Mouse (Mus musculus): ENCODE results near the gene Dennd5b. TPM values are rescaled to one million over a fixed set of nuclear protein-coding genes. Genes with fewer than 3 reads are reported as not detected.
"Not testable (repeated sequence)": the region's sequence is repeated elsewhere in the genome, so short reads cannot be mapped to it uniquely, and the experiment has no call there.

The Dennd5b gene
- total and polyA plus RNA-seq, 3 experiments: 0.27 TPM; not detected in 2

DNA sequence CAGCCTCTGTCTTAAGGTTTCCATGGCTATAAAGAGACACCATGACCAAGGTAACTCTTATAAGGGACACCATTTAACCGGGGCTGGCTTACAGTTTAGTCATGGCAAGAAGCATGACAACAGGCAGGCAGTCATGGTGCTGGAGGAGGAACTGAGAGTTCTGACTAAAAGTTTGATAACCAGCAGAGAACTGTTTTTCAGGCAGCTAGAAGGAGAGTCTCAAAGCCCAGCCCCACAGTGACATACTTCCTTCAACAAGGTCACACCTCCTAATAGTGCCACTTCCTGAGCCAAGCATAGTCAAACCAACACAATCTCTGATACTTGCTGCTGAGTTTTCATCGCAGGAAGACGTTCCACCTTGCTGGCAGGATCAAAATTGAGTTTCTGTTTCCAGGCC is 37.5 kb upstream of the Dennd5b start:
- TF ChIP-seq GATA2 (IDR thresholded peaks at IDR 0.05; ENCODE audit: borderline replicate concordance, low read depth, low read length) (no peak), TAL1 (conservative IDR thresholded peaks at IDR 0.05; ENCODE audit: low read depth, low read length) (no peak), GATA1 (IDR thresholded peaks at IDR 0.05; ENCODE audit: borderline replicate concordance, low read length) (no peak), POLR2AphosphoS5 (IDR thresholded peaks at IDR 0.05; ENCODE audit: insufficient replicate concordance, low read depth, low read length) (no peak), CTCF (IDR thresholded peaks at IDR 0.05; ENCODE audit: low read depth, low read length) (no peak)
- H3K27me3 ChIP-seq (ENCODE audit: insufficient read depth, low read length): no peaks in the 10 kb centered on the region
- DNase-seq (ENCODE audit: low spot score) (no peak), ATAC-seq (ENCODE audit: extremely low read depth, insufficient number of reproducible peaks, low FRiP score, poor library complexity, severe bottlenecking) (no peak)
- peaks cover 4% of the 10 kb centered on the region for H3K9me3 ChIP-seq (replicated peaks)
- peaks cover 9% of the 10 kb centered on the region for H3K36me3 ChIP-seq (replicated peaks)
- peaks cover 66% of the 10 kb centered on the region for H3K4me1 ChIP-seq (ENCODE audit: insufficient read depth, low read depth, low read length)
- no peak overlapping the region for H3K4me3 ChIP-seq (ENCODE audit: low read depth, low read length)

DNA sequence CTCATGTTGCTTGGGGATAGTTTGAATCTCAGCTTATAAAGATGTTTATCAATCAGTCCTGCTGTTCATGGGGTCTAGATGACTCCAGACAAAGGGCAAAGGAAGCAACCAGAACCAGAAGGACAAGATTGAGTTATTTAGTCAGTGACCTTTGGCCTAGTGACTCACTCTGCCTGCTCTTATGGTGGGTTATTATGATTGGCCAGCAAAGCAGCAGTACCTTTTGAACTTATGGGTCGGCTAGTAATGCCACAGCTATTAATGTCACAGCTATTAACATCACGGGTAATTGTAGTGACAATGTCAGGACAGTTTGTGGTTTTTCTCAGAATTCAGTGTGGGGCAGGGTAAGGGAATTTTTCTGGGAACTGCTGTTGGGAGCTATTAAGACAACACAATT is 36.5 kb upstream of the Dennd5b start:
- TF ChIP-seq CTCF (IDR thresholded peaks at IDR 0.05; ENCODE audit: low read depth, low read length): no peak
- no peak for TF ChIP-seq GATA2 (IDR thresholded peaks at IDR 0.05; ENCODE audit: borderline replicate concordance, low read depth, low read length)
- TF ChIP-seq TAL1 (conservative IDR thresholded peaks at IDR 0.05; ENCODE audit: low read depth, low read length): no peak
- no peak for TF ChIP-seq GATA1 (IDR thresholded peaks at IDR 0.05; ENCODE audit: borderline replicate concordance, low read length)
- TF ChIP-seq POLR2AphosphoS5 (IDR thresholded peaks at IDR 0.05; ENCODE audit: insufficient replicate concordance, low read depth, low read length): no peak
- ATAC-seq (ENCODE audit: extremely low read depth, insufficient number of reproducible peaks, low FRiP score, poor library complexity, severe bottlenecking): peak; percentile 11; the same call in 1 of the 2 replicates
- no peaks in the 10 kb centered on the region for H3K27me3 ChIP-seq (ENCODE audit: insufficient read depth, low read length)
- H3K4me1 ChIP-seq (ENCODE audit: insufficient read depth, low read depth, low read length): peaks cover 69% of the 10 kb centered on the region
- H3K4me3 ChIP-seq (ENCODE audit: low read depth, low read length): no peak overlapping the region
- H3K9me3 ChIP-seq (replicated peaks): peaks cover 4% of the 10 kb centered on the region
- peaks cover 4% of the 10 kb centered on the region for H3K36me3 ChIP-seq (replicated peaks)
- DNase-seq (ENCODE audit: low spot score): no peak

- no peak for DNase-seq (ENCODE audit: low spot score)
- Histone ChIP-seq H3K4me3 (ENCODE audit: low read depth, low read length) (no peak overlapping the region), H3K36me3 (replicated peaks) (no peaks in the 10 kb centered on the region)
Measured at GRCm38 (mm10) chr6:149135631-149136030, 34.2 kb upstream of the Dennd5b start.

DNA sequence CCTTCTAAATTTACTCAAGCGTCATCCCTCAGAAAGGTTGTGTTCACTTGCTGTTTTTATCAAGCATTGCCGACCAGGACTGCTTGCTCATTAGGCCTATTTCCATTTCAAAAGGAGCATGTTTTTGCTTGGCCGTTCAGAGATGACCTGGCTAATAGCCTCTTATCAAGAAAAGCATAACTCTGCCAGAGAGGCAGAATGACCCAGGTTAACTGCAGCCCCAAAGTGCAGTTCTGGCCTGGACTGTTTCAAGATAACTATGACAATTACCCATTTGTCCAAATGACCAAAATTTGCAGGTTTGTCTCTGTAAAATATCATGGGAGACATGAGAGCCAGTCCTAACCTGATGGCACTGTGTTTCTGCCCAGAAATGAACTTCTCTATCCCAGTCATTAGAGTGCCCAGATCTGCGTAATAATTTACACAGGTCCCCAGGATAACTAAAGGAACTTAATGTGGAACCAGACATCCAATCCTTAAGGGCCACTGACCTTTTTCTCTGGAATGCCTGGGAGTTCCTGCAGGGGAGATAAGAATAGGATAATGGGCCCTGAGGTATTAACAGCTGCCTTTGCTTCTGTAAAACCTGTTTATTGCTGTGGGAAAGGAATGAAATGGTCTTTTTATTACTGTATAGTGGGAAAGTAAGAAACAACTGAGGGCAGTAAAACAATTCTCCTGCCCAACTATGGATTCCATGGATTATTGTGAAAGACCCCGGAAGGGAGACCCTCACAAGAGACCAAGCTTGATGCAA is 33.1 kb upstream of the Dennd5b start:
- ATAC-seq (ENCODE audit: extremely low read depth, insufficient number of reproducible peaks, low FRiP score, poor library complexity, severe bottlenecking) (peak; percentile 16; the same call in 1 of the 2 replicates), DNase-seq (ENCODE audit: low spot score) (no peak)
- TF ChIP-seq GATA2 (IDR thresholded peaks at IDR 0.05; ENCODE audit: borderline replicate concordance, low read depth, low read length) (no peak), TAL1 (conservative IDR thresholded peaks at IDR 0.05; ENCODE audit: low read depth, low read length) (no peak), CTCF (IDR thresholded peaks at IDR 0.05; ENCODE audit: low read depth, low read length) (no peak), POLR2AphosphoS5 (IDR thresholded peaks at IDR 0.05; ENCODE audit: insufficient replicate concordance, low read depth, low read length) (no peak), GATA1 (IDR thresholded peaks at IDR 0.05; ENCODE audit: borderline replicate concordance, low read length) (no peak)

More at GRCm38 (mm10) chr6:149135631-149136030, 34.2 kb upstream of the Dennd5b start:
- Histone ChIP-seq H3K9me3 (replicated peaks) (peaks cover 4% of the 10 kb centered on the region), H3K4me1 (ENCODE audit: insufficient read depth, low read depth, low read length) (peaks cover 68% of the 10 kb centered on the region), H3K27me3 (ENCODE audit: insufficient read depth, low read length) (no peaks in the 10 kb centered on the region)
- no peak for ATAC-seq (ENCODE audit: extremely low read depth, insufficient number of reproducible peaks, low FRiP score, poor library complexity, severe bottlenecking)
- TF ChIP-seq GATA1 (IDR thresholded peaks at IDR 0.05; ENCODE audit: borderline replicate concordance, low read length) (no peak), POLR2AphosphoS5 (IDR thresholded peaks at IDR 0.05; ENCODE audit: insufficient replicate concordance, low read depth, low read length) (no peak), CTCF (IDR thresholded peaks at IDR 0.05; ENCODE audit: low read depth, low read length) (no peak), TAL1 (conservative IDR thresholded peaks at IDR 0.05; ENCODE audit: low read depth, low read length) (no peak), GATA2 (IDR thresholded peaks at IDR 0.05; ENCODE audit: borderline replicate concordance, low read depth, low read length) (no peak)

DNA sequence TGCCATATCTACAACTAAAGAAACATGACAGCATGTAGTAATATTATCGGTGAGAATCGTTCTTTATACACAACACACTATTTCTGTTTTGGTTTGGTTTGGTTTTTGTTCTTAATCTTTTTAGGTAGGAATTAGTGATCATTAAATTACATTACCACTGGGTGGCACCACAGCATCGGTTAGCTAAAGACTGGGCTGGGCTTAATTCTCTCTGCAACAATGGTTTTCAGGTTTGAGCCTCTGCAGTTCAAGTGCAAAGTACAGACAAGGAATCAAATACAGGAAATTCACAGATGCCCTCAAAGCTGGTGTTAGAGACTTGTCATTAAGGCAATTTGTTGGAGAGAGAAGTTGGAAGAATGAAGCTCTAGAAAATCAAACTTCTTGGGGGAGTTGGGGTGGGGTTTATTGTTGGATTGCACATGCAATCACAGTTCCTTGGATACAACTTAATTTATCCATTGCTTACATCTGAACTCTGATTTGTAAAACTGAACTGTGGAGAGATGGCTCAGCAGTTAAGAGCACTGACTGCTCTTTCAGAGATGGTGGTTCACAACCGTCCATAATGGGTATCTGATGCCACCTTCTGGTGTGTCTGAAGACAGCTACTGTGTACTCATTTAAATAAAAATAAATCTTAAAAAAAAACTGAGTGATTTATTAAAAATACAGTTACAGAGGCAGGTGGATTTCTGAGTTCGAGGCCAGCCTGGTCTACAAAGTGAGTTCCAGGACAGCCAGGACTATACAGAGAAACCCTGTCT is 31.0 kb upstream of the Dennd5b start:
- Histone ChIP-seq H3K4me1 (ENCODE audit: insufficient read depth, low read depth, low read length) (peaks cover 46% of the 10 kb centered on the region), H3K9me3 (replicated peaks) (no peaks in the 10 kb centered on the region), H3K27me3 (ENCODE audit: insufficient read depth, low read length) (no peaks in the 10 kb centered on the region), H3K36me3 (replicated peaks) (no peaks in the 10 kb centered on the region), H3K4me3 (ENCODE audit: low read depth, low read length) (no peak overlapping the region)
- peak; percentile 43 for DNase-seq (ENCODE audit: low spot score)
- TF ChIP-seq CTCF (IDR thresholded peaks at IDR 0.05; ENCODE audit: low read depth, low read length) (peak; percentile 8; the same call in 1 of the 2 replicates), TAL1 (conservative IDR thresholded peaks at IDR 0.05; ENCODE audit: low read depth, low read length) (no peak)
- ATAC-seq (ENCODE audit: extremely low read depth, insufficient number of reproducible peaks, low FRiP score, poor library complexity, severe bottlenecking): peak; percentile 64

More for the DNA sequence above, 33.1 kb upstream of the Dennd5b start:
- Histone ChIP-seq H3K27me3 (ENCODE audit: insufficient read depth, low read length) (no peaks in the 10 kb centered on the region), H3K9me3 (replicated peaks) (peaks cover 4% of the 10 kb centered on the region), H3K36me3 (replicated peaks) (no peaks in the 10 kb centered on the region), H3K4me1 (ENCODE audit: insufficient read depth, low read depth, low read length) (peaks cover 66% of the 10 kb centered on the region), H3K4me3 (ENCODE audit: low read depth, low read length) (no peak overlapping the region)

DNA sequence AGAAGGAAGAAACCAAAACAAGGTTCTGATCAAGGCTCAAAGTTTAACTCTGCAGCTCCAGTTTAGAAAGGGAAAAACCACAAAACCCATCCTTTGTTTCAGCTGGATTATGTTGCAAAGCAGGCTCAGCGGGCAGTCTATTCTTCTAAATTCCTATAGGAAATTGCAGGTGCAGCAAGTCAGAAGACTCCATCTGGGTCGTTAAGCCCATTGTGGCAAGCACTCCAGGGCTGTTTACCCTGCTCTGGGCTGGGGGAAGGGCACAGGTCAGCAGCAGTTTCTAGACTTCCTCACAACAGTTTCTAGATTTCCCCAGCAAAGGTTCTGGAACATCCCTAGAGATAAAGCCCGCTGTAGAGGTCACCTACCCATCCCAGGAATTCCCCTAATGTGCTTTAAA is 29.6 kb upstream of the Dennd5b start:
- ATAC-seq (ENCODE audit: extremely low read depth, insufficient number of reproducible peaks, low FRiP score, poor library complexity, severe bottlenecking): no peak
- Histone ChIP-seq H3K9me3 (replicated peaks) (no peaks in the 10 kb centered on the region), H3K4me1 (ENCODE audit: insufficient read depth, low read depth, low read length) (peaks cover 43% of the 10 kb centered on the region), H3K27me3 (ENCODE audit: insufficient read depth, low read length) (no peaks in the 10 kb centered on the region), H3K4me3 (ENCODE audit: low read depth, low read length) (no peak overlapping the region), H3K36me3 (replicated peaks) (no peaks in the 10 kb centered on the region)
- DNase-seq (ENCODE audit: low spot score): no peak
- no peak for TF ChIP-seq GATA2 (IDR thresholded peaks at IDR 0.05; ENCODE audit: borderline replicate concordance, low read depth, low read length)
- no peak for TF ChIP-seq POLR2AphosphoS5 (IDR thresholded peaks at IDR 0.05; ENCODE audit: insufficient replicate concordance, low read depth, low read length)
- TF ChIP-seq TAL1 (conservative IDR thresholded peaks at IDR 0.05; ENCODE audit: low read depth, low read length): no peak
- no peak for TF ChIP-seq CTCF (IDR thresholded peaks at IDR 0.05; ENCODE audit: low read depth, low read length)
- TF ChIP-seq GATA1 (IDR thresholded peaks at IDR 0.05; ENCODE audit: borderline replicate concordance, low read length): no peak

GRCm38 (mm10) chr6:149129870-149130269 is 28.4 kb upstream of the Dennd5b start, which contains the start of gene Gm10203:
Gm10203 (plus strand) TSS chr6:149130170.
- H3K27me3 ChIP-seq (ENCODE audit: insufficient read depth, low read length); ATAC-seq (ENCODE audit: extremely low read depth, insufficient number of reproducible peaks, low FRiP score, poor library complexity, severe bottlenecking); H3K36me3 ChIP-seq (replicated peaks); H3K4me3 ChIP-seq (ENCODE audit: low read depth, low read length); H3K9me3 ChIP-seq (replicated peaks); DNase-seq (ENCODE audit: low spot score): not testable (repeated sequence)
- H3K4me1 ChIP-seq (ENCODE audit: insufficient read depth, low read depth, low read length): peaks cover 34% of the 10 kb centered on the region
